Mouse (Mus musculus) hindbrain, embryonic 10.5 days (tissue): ENCODE data around the gene Slc35a1. TPM values are rescaled to one million over a fixed set of nuclear protein-coding genes. Genes with fewer than 3 reads are reported as not detected.

Experiments
- polyA plus RNA-seq: library from polyadenylated mRNA; unstranded; fragments of >200 nt; fragmentation: Nextera tagmentation; extraction: Ambion mirVana; gene quantifications from 2 replicates; pipeline ENCODE4 v1.2.1, GENCODE M21; 2016

The Slc35a1 gene
- polyA plus RNA-seq, 1 experiment from 2014 or later: 59.4 TPM

Other genes with a start within 250 kb of the Slc35a1 start
- 69.2 and 85.7 TPM in 2 replicates for gene Akirin2, start 136.5 kb downstream of the Slc35a1 start, polyA plus RNA-seq
- gene Orc3, start 72.5 kb downstream of the Slc35a1 start, polyA plus RNA-seq: 82.1 and 95.5 TPM in 2 replicates
- 67.2 and 69.8 TPM in 2 replicates for gene Rars2, start 72.5 kb downstream of the Slc35a1 start, polyA plus RNA-seq
- gene Cfap206, start 42.8 kb upstream of the Slc35a1 start, polyA plus RNA-seq: 1.5 and 3.9 TPM in 2 replicates
- gene Gm136, start 68.8 kb upstream of the Slc35a1 start, polyA plus RNA-seq: not detected in 2 replicates
- gene Smim8, start 91.0 kb upstream of the Slc35a1 start, polyA plus RNA-seq: 36.1 and 40.6 TPM in 2 replicates
- 21.0 and 22.8 TPM in 2 replicates for gene Zfp292, start 195.5 kb upstream of the Slc35a1 start, polyA plus RNA-seq
- gene Cga, start 206.3 kb upstream of the Slc35a1 start, polyA plus RNA-seq: 0.41 and 0.78 TPM in 2 replicates